Mouse (Mus musculus) kidney, postnatal 0 days (tissue): ENCODE results near the gene Cyp4f13. TPM values are rescaled to one million over a fixed set of nuclear protein-coding genes. Genes with fewer than 3 reads are reported as not detected.

Source experiments
- ATAC-seq: fragments of 200-750 bp; cut with Nextera tagmentation; replicated peaks from 2 replicates; pipeline ENCODE4 v1.8.0; 2017; ENCODE audit warnings: low read depth, moderate number of reproducible peaks, moderate TSS enrichment, moderate library complexity; ENCODE audit not compliant: low FRiP score
- DNase-seq: peaks from one replicate; pipeline ENCODE4 v3.0.0-alpha.2; 2016; ENCODE audit warnings: low spot score
- H3K27ac ChIP-seq: fragments of 300-500 bp; sonication (generic); 2 replicates; pipeline ENCODE4 v1.5.1; 2014; ENCODE audit warnings: mild to moderate bottlenecking
- H3K27me3 ChIP-seq: fragments of 300-500 bp; sonication (generic); 2 replicates; pipeline ENCODE4 v1.6.1; 2014; ENCODE audit warnings: low read length, mixed read lengths; ENCODE audit not compliant: insufficient read depth
- H3K36me3 ChIP-seq: fragments of 300-500 bp; sonication (generic); 2 replicates; pipeline ENCODE4 v1.6.1; 2014; ENCODE audit warnings: low read length, mixed read lengths; ENCODE audit not compliant: insufficient read depth
- H3K4me1 ChIP-seq: fragments of 300-500 bp; sonication (generic); replicated peaks from 2 replicates; pipeline ENCODE4 v1.6.1; 2014; ENCODE audit warnings: antibody characterized with exemption, low read length, mixed read lengths; ENCODE audit not compliant: insufficient read depth
- H3K4me2 ChIP-seq: fragments of 300-500 bp; sonication (generic); 2 replicates; pipeline ENCODE4 v1.6.1; 2014; ENCODE audit warnings: mild to moderate bottlenecking, low read length, moderate library complexity, mixed read lengths
- H3K4me3 ChIP-seq: fragments of 300-500 bp; sonication (generic); replicated peaks from 2 replicates; pipeline ENCODE4 v1.5.1; 2014; ENCODE audit warnings: low read depth, low read length
- H3K9ac ChIP-seq: fragments of 300-500 bp; sonication (generic); 2 replicates; pipeline ENCODE4 v1.6.1; 2014; ENCODE audit warnings: low read depth, low read length
- H3K9me3 ChIP-seq: fragments of 300-500 bp; sonication (generic); replicated peaks from 2 replicates; pipeline ENCODE4 v1.6.1; 2016; ENCODE audit warnings: low read length, inconsistent platforms, mixed read lengths
- CTCF ChIP-seq: IDR thresholded peaks from 2 replicates; pipeline ENCODE4 v1.5.1; 2016; ENCODE audit warnings: antibody characterized with exemption, low read depth, mild to moderate bottlenecking, moderate library complexity
- WGBS: fragments of 180-500 bp; shearing (Covaris S2); extraction: QIAGEN DNeasy Blood & Tissue Kit; methylation state at CpG from one replicate; pipeline ENCODE4 v1.1.7; 2014; 5-methylcytosine and 5-hydroxymethylcytosine counted together
- polyA plus RNA-seq: library from polyadenylated mRNA; unstranded; fragments of >200 nt; fragmentation: Nextera tagmentation; extraction: Ambion mirVana; gene quantifications from 2 replicates; pipeline ENCODE4 v1.2.1, GENCODE M21; 2015

Gene Cyp4f13
- 15.6 and 18.4 TPM in 2 replicates for polyA plus RNA-seq

- H3K9ac ChIP-seq: peak within 1 kb of the TSS; percentile 69
- no peaks in the 10 kb centered on the region for H3K36me3 ChIP-seq
- peak; percentile 97 for DNase-seq
- H3K27me3 ChIP-seq: no peaks in the 10 kb centered on the region
- TF ChIP-seq CTCF: no peak
- peak within 1 kb of the TSS; percentile 83 for H3K4me2 ChIP-seq
- H3K9me3 ChIP-seq: no peaks in the 10 kb centered on the region
- peak within 1 kb of the TSS; percentile 54 for H3K4me3 ChIP-seq
- H3K27ac ChIP-seq: peak within 1 kb of the TSS; percentile 78
- 0 out of 2 replicates have a peak, but pooled peaks cover 8% of the 10 kb centered on the region for H3K4me1 ChIP-seq
- 15% methylated on average over 12 of the region's 12 CpGs for WGBS
- ATAC-seq: peak; percentile 98
Observed at GRCm38 (mm10) chr17:32947215-32947914, at the start of gene Cyp4f13. Gene Cyp4f13, minus strand, starts transcription at chr17:32947402.

DNA sequence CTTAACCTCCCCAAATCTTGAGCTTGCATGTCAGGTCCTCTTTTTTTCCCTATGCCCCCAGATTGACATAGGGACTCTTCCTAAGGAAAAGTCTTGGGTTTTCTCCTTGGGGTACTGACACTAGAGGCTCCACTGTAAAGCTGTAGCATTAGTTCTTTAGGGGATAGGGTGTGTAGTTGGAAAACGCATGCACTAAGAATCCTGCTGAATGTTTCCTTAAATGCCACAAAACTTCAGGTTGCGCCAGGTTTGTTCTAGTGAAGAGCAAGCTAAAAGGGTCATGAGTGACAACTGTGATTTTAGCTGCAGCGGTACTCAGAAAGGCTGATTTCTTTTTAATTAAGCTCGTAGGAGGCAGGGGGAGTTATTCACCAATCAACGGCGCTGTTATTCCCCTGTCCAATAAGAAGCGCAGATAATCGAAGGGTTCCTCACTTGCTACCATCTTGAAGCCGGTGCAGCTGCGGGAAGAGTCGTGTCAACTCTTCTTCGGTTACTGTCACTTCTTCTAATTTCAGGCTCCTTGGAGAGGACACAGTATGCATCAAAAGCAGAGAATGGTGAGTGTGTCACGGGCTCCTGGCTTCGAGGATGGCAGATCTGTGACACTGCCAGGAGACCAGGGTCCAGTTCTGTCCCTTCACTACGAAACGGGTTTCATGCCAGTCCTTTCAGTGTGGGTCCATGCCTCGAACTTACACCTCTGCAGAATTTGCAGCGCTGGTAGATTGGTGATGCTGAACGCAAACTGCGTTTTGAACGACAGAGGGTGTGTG, 45.7 kb upstream of the Cyp4f13 start, which contains the start of gene Zfp952:
Gene Zfp952 (plus strand): TSS at position 431 of the 776 bp plus-strand sequence.
- under 1% methylated on average over 21 of the region's 21 CpGs for WGBS
- Histone ChIP-seq H3K4me3 (peak within 1 kb of the TSS; percentile 70), H3K36me3 (peaks cover 6% of the 10 kb centered on the region; the same call in 1 of the 2 replicates), H3K27ac (peak within 1 kb of the TSS; percentile 84), H3K9ac (peak within 1 kb of the TSS; percentile 67), H3K4me2 (peak within 1 kb of the TSS; percentile 69), H3K4me1 (no peaks in the 10 kb centered on the region), H3K9me3 (no peaks in the 10 kb centered on the region), H3K27me3 (no peaks in the 10 kb centered on the region)
- no peak for TF ChIP-seq CTCF
- peak; percentile 95 for ATAC-seq
- peak; percentile 96 for DNase-seq

DNA sequence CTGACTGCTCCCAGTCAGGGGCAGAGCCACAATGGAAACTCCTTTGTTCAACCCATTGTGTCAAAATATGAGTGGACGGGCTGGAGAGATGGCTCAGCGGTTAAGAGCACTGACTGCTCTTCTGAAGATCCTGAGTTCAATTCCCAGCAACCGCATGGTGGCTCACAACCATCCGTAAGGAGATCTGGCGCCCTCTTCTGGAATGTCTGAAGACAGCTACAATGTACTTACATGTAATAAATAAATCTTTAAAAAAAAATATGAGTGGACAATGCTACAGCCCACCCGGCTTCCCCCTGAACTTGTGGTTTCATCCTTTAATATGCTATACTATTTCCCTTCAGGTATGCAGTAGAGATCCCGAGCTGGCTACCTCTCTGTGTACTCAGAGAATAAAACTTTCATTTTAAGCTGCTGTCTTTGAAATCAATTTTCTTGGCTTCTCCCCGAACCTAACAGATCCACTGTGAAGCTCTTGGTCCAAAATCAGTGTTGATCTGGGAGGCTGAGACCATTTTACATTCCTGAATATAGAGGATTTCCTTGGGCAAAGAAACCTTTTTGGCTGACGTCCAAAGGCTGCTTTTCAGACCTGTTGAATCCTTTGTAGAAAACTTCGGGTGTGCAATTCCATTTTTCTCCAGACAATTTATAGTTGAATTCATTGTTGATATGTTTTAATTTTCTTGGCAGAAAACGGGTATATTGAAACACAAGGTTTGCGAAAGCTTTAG, 44.9 kb upstream of the Cyp4f13 start:
- Histone ChIP-seq H3K27me3 (no peaks in the 10 kb centered on the region), H3K36me3 (peaks cover 6% of the 10 kb centered on the region; the same call in 1 of the 2 replicates), H3K4me2 (peak overlapping the region; percentile 69), H3K27ac (peak overlapping the region; percentile 84; the same call in 1 of the 2 replicates), H3K9me3 (no peaks in the 10 kb centered on the region), H3K9ac (peak overlapping the region; percentile 67), H3K4me3 (peak overlapping the region; percentile 70), H3K4me1 (no peaks in the 10 kb centered on the region)
- 69% methylated on average over 12 of the region's 12 CpGs for WGBS
- ATAC-seq (no peak), DNase-seq (peak; percentile 3)
- peak; percentile 59 for TF ChIP-seq CTCF

GRCm38 (mm10) chr17:32986301-32986700, 39.1 kb upstream of the Cyp4f13 start:
- Histone ChIP-seq H3K4me3 (no peak overlapping the region), H3K4me1 (no peaks in the 10 kb centered on the region), H3K27ac (no peak overlapping the region), H3K9ac (no peak overlapping the region), H3K4me2 (no peak overlapping the region), H3K9me3 (no peaks in the 10 kb centered on the region), H3K27me3 (no peaks in the 10 kb centered on the region), H3K36me3 (no peaks in the 10 kb centered on the region)
- DNase-seq (no peak), ATAC-seq (no peak)
- 77% methylated on average over 4 of the region's 4 CpGs for WGBS
- TF ChIP-seq CTCF: no peak

GRCm38 (mm10) chr17:32981361-32981760, 34.2 kb upstream of the Cyp4f13 start:
- H3K27me3 ChIP-seq: no peaks in the 10 kb centered on the region
- no peak overlapping the region for H3K4me2 ChIP-seq
- peaks cover 24% of the 10 kb centered on the region for H3K36me3 ChIP-seq
- H3K9me3 ChIP-seq: no peaks in the 10 kb centered on the region
- no peak for ATAC-seq
- WGBS: 72% methylated on average over 4 of the region's 4 CpGs
- no peak overlapping the region for H3K4me3 ChIP-seq
- H3K27ac ChIP-seq: no peak overlapping the region
- TF ChIP-seq CTCF: no peak
- H3K4me1 ChIP-seq: no peaks in the 10 kb centered on the region
- no peak for DNase-seq
- H3K9ac ChIP-seq: no peak overlapping the region
